Mouse (Mus musculus) G1E (cell line): ENCODE data around the gene Gm7247. TPM values are rescaled to one million over a fixed set of nuclear protein-coding genes. Genes with fewer than 3 reads are reported as not detected.

Source experiments
- ATAC-seq: 2 replicates; pipeline ENCODE4 v1.8.0; 2016; ENCODE audit warnings: mild to moderate bottlenecking; ENCODE audit not compliant: insufficient number of reproducible peaks, poor library complexity, low FRiP score, severe bottlenecking; ENCODE audit errors: extremely low read depth
- DNase-seq: peaks from one replicate; pipeline ENCODE4 v3.0.0; 2012; ENCODE audit warnings: low spot score
- H3K27me3 ChIP-seq: 2 replicates; pipeline ENCODE4 v1.6.1; 2012; ENCODE audit warnings: mild to moderate bottlenecking, low read length, inconsistent platforms; ENCODE audit not compliant: insufficient read depth
- H3K36me3 ChIP-seq: replicated peaks from 2 replicates; pipeline ENCODE3; 2012; ENCODE audit warnings: mild to moderate bottlenecking, inconsistent platforms
- H3K4me1 ChIP-seq: 2 replicates; pipeline ENCODE4 v1.6.1; 2012; ENCODE audit warnings: low read depth, low read length, inconsistent platforms, mixed read lengths; ENCODE audit not compliant: insufficient read depth
- H3K4me3 ChIP-seq: 2 replicates; pipeline ENCODE4 v1.5.1; 2012; ENCODE audit warnings: low read depth, mild to moderate bottlenecking, inconsistent platforms, low read length, moderate library complexity, mixed read lengths
- H3K9me3 ChIP-seq: replicated peaks from 2 replicates; pipeline ENCODE4 v1.6.1; 2012; ENCODE audit warnings: inconsistent platforms
- CTCF ChIP-seq: IDR thresholded peaks from 2 replicates; pipeline ENCODE4 v1.5.1; 2012; ENCODE audit warnings: low read depth, low read length, inconsistent platforms, mixed read lengths
- GATA1 ChIP-seq: IDR thresholded peaks from 2 replicates; pipeline ENCODE4 v1.6.1; 2012; ENCODE audit warnings: borderline replicate concordance, low read length, inconsistent platforms, mixed read lengths
- GATA2 ChIP-seq: IDR thresholded peaks from 2 replicates; pipeline ENCODE4 v1.6.1; 2012; ENCODE audit warnings: low read depth, low read length, inconsistent platforms, borderline replicate concordance
- POLR2AphosphoS5 ChIP-seq: IDR thresholded peaks from 2 replicates; pipeline ENCODE4 v1.6.1; 2012; ENCODE audit warnings: low read depth, low read length, inconsistent platforms; ENCODE audit not compliant: insufficient replicate concordance
- TAL1 ChIP-seq: conservative IDR thresholded peaks from 2 replicates; pipeline ENCODE4 v1.6.1; 2012; ENCODE audit warnings: low read depth, low read length, inconsistent platforms, mixed read lengths
- polyA plus RNA-seq: library from polyadenylated mRNA; stranded (reverse); fragments of >175 nt; gene quantifications from 2 replicates; pipeline ENCODE4 v1.2.3, GENCODE M21; 2012
- total RNA-seq, 2 experiments: library from RNA; stranded (forward) in 1 of 2; stranded (reverse) in 1 of 2; fragments of 200-1000 nt in 1 of 2; fragments of >200 nt in 1 of 2; fragmentation: Nextera tagmentation in 1 of 2; gene quantifications; 2 replicates each; pipeline ENCODE4 v1.2.3; 2014 to 2017

Gm7247 gene
- total and polyA plus RNA-seq, 3 experiments = not detected

DNA sequence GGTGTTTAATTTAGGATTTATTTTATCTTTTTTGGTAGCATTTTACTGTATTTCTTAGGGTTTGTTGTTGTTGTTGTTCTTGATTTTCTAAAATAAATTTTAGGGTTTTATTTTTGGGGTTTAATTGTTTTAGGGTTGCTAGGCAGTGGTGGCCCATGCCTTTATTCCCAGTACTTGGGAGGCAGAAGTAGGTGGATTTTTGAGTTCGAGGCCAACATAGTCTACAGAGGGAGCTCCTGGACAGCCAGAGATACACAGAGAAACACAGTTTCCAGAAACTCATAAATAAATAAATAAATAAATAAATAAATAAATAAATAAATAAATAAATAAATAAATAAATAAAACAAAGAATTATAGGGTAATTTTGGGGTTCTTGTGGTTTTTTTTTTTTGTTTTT, 122.1 kb downstream of the Gm7247 start:
- ATAC-seq (no peak), DNase-seq (no peak)
- peaks cover 5% of the 10 kb centered on the region for H3K4me1 ChIP-seq
- no peaks in the 10 kb centered on the region for H3K36me3 ChIP-seq
- no peak overlapping the region for H3K4me3 ChIP-seq
- TF ChIP-seq CTCF = no peak
- no peak for TF ChIP-seq TAL1
- TF ChIP-seq GATA2 = no peak
- TF ChIP-seq GATA1 = no peak
- TF ChIP-seq POLR2AphosphoS5 = no peak
- no peaks in the 10 kb centered on the region for H3K9me3 ChIP-seq
- no peaks in the 10 kb centered on the region for H3K27me3 ChIP-seq

GRCm38 (mm10) chr14:51486111-51486510, 124.6 kb downstream of the Gm7247 start:
- DNase-seq (no peak), ATAC-seq (no peak)
- H3K9me3 ChIP-seq = no peaks in the 10 kb centered on the region
- H3K36me3 ChIP-seq = no peaks in the 10 kb centered on the region
- peaks cover 5% of the 10 kb centered on the region for H3K4me1 ChIP-seq
- TF ChIP-seq GATA1 (no peak), CTCF (no peak), TAL1 (no peak), GATA2 (no peak), POLR2AphosphoS5 (no peak)
- H3K4me3 ChIP-seq = no peak overlapping the region
- no peaks in the 10 kb centered on the region for H3K27me3 ChIP-seq

DNA sequence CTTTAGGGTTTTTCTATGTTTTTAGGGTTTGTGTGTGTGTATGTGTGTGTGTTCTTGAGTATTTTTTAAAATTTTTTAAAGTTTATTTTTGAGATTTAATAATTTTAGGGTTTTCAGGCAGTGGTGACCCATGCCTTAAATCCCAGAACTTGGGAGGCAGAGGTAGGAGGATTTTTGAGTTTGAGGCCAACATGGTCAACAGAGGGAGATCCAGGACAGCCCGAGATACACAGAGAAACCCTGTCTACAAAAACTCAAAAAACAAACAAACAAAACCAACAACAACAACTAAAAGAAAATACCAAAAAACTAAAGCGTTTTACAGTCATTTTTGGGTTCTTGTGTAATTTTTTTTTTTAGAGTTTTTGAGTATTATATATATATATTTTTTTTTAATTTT, 134.2 kb downstream of the Gm7247 start:
- TF ChIP-seq TAL1 (no peak), CTCF (no peak), GATA2 (no peak), POLR2AphosphoS5 (no peak), GATA1 (no peak)
- ATAC-seq (no peak), DNase-seq (no peak)
- Histone ChIP-seq H3K4me3 (no peak overlapping the region), H3K4me1 (no peaks in the 10 kb centered on the region), H3K36me3 (no peaks in the 10 kb centered on the region), H3K27me3 (no peaks in the 10 kb centered on the region), H3K9me3 (no peaks in the 10 kb centered on the region)

DNA sequence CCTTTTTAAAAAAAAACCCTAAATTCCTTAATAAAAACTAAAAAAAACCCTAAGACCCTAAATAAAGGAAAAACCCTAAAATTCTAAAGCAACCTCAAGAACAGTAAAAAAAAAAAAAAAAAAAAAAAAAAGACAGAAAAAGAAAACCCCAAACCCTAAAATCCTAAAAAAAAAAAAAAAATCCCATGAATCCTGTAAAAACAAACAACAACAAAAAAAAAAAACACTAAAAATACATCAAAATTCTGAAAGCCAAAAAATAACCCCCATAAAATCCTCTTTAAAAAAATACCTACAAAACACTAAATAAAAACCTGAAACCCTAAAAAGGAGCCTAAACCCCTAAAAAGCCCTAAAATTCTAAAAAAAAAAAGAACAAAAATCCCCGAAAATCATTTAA, 135.4 kb downstream of the Gm7247 start:
- Histone ChIP-seq H3K4me1 (no peaks in the 10 kb centered on the region), H3K36me3 (no peaks in the 10 kb centered on the region), H3K27me3 (no peaks in the 10 kb centered on the region), H3K4me3 (no peak overlapping the region), H3K9me3 (no peaks in the 10 kb centered on the region)
- ATAC-seq (no peak), DNase-seq (no peak)
- no peak for TF ChIP-seq CTCF
- TF ChIP-seq POLR2AphosphoS5 = no peak
- no peak for TF ChIP-seq TAL1
- TF ChIP-seq GATA2 = no peak
- no peak for TF ChIP-seq GATA1

DNA sequence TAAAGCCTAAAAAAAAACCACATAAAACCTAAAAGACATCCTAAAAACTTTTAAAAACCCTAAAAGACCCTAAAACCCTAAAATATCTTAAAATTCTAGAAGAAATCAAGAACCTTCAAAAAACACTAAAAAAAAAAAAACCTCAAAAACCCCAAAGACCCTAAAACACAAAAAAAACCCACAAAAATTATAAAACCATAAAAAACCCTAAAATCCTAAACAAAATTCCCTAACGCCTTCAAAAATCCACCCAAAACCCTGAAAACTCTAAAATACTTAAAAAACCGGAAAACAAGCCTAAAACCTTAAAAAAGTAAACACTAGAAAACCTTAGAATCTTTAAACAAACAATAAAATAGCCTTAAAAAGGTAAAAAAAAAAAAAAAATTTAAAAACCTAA, 136.4 kb downstream of the Gm7247 start:
- H3K36me3 ChIP-seq = no peaks in the 10 kb centered on the region
- no peaks in the 10 kb centered on the region for H3K4me1 ChIP-seq
- ATAC-seq = no peak
- DNase-seq = no peak
- no peak overlapping the region for H3K4me3 ChIP-seq
- TF ChIP-seq POLR2AphosphoS5 = no peak
- TF ChIP-seq GATA1 = no peak
- TF ChIP-seq GATA2 = no peak
- TF ChIP-seq TAL1 = no peak
- TF ChIP-seq CTCF = no peak
- H3K27me3 ChIP-seq = no peaks in the 10 kb centered on the region
- no peaks in the 10 kb centered on the region for H3K9me3 ChIP-seq

- Histone ChIP-seq H3K4me1 (no peaks in the 10 kb centered on the region), H3K9me3 (no peaks in the 10 kb centered on the region), H3K36me3 (no peaks in the 10 kb centered on the region), H3K4me3 (no peak overlapping the region), H3K27me3 (no peaks in the 10 kb centered on the region)
- ATAC-seq = no peak
- no peak for TF ChIP-seq GATA1
- TF ChIP-seq TAL1 = no peak
- TF ChIP-seq POLR2AphosphoS5 = no peak
- TF ChIP-seq GATA2 = no peak
- no peak for TF ChIP-seq CTCF
- DNase-seq = no peak
Measured at GRCm38 (mm10) chr14:51499707-51500275, 138.2 kb downstream of the Gm7247 start.

GRCm38 (mm10) chr14:51500461-51500860, 138.9 kb downstream of the Gm7247 start:
- Histone ChIP-seq H3K9me3 (no peaks in the 10 kb centered on the region), H3K36me3 (no peaks in the 10 kb centered on the region), H3K4me1 (no peaks in the 10 kb centered on the region), H3K27me3 (no peaks in the 10 kb centered on the region), H3K4me3 (no peak overlapping the region)
- TF ChIP-seq POLR2AphosphoS5 = no peak
- no peak for TF ChIP-seq GATA1
- TF ChIP-seq CTCF = no peak
- TF ChIP-seq TAL1 = no peak
- TF ChIP-seq GATA2 = no peak
- ATAC-seq (no peak), DNase-seq (no peak)
